Mouse (Mus musculus): ENCODE measurements around the gene Msh3.
"Not testable (repeated sequence)": the region's sequence is repeated elsewhere in the genome, so short reads cannot be mapped to it uniquely, and the experiment has no call there.

Msh3 gene

DNA sequence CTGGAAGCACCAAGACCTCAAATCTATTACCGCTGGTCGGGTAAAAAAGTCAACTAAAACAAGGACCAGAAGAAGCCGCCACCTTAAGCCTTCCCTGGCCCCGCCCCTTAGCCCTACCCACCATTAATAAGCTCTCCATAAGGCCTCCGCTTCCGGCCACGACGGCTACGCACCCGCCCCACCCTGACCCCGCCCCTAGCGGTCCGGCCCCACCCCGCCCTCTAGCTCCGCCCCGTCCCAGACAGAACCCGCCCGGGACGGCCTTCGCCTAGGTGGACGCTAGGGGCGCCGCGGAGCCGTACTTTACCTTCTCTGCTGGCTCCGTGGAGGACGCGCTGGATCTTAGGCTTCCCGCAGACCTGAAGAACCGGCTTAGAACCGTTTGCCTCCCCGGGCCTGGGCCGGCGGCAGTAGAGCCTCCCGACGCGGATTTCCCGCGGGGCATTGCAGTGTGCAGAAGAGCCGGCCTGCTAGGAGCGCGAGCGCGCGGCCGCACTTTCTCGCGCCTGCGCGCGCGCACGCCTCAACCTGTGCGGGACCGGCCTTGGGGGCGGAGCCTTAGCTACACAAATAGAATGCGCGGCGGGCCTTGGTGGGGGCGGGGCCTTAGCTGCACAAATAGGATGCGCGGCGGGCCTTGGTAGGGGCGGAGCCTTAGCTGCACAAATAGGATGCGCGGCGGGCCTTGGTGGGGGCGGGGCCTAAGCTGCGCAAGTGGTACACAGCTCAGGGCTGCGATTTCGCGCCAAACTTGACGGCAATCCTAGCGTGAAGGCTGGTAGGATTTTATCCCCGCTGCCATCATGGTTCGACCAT, at the start of gene Msh3, which contains the start of gene Dhfr:
TSS of gene Msh3 (minus strand) at position 548 of the 816 bp plus-strand sequence.
TSS of gene Dhfr (plus strand) at position 271 of the 816 bp plus-strand sequence.
- DNase-seq (ENCODE audit: low read depth, low spot score), result peak; percentile 95

DNA sequence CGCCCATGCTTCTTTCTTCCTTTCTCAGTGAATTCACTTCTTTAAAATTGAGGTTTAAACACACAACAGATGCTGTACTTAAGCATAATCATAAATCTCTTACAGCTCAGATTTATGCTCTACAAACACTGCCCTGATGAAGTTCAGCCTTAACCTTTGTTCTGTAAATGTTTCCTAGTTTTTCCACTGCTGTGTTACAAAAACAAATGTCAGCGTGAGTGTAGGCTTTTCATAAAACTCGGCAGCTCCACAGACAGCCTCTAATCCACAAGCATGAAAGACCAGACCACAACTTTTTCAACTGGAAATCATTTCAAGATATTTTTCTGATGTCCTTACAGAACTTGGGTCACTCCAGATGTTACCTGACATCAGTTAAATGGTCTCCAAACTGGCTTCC, 48.7 kb upstream of the Msh3 start:
- DNase-seq (ENCODE audit: low read depth, low spot score), result no peak

DNA sequence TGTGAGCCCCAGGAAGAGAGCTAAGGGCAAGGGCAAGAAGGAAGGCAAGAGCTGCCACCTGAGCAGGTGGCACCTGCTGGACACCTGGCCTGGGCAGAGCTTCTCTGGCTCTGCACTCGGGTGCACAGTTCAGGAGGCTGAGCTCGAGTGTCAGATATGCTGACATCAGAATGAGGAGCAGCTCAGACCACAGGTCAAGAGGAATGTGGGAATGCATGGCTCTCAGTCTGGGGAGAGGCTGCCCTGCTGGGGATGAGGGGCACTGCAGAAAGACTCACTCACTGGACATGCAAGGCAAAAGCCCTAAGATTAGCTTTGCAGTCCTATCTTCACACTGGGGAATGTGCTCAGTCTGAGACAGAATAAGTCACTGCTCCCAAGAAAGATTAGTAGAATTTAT, 47.3 kb upstream of the Msh3 start:
- no peak for DNase-seq (ENCODE audit: low read depth, low spot score)

DNA sequence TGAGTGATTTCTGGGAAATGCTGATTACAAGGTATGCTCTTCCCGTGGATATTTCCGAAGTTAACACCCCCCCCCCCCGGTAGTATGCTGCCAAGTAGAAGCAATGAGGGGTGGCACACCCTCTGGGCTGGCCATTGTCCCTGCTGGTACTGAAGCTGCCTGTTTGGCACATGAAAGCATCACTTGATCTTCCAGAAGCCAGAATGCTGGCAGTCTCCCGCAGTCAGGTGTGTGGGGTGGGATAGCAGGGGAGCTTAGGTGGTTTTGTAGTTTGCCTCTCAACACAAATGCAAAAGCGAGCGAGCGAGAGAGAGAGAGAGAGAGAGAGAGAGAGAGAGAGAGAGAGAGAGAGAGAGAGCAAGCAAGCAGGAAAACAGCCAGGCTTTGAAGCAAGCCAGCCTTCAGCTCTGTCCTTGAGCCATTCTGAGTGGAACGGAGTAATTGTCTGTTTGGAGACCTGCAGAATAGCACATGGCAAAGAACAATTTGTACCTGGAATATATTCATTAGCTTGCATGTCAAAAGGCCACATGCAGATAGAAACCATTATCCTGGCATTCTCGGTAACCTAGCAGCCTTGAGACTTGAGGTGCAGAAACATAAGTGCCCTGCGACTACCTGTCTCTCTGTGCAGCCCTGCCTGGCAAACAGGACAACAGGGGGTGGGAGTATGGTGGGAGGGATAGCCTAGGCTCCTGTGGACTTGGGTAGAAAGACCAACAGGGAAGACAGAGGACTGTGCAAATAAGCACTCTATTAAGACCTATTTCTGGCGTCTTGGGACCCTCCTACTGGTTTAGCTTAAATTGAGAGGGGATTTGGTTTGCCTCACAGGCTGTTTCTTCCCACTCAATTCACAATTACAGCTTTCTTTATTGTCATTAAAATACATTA, 43.9 kb upstream of the Msh3 start:
- no peak for DNase-seq (ENCODE audit: low read depth, low spot score)

DNA sequence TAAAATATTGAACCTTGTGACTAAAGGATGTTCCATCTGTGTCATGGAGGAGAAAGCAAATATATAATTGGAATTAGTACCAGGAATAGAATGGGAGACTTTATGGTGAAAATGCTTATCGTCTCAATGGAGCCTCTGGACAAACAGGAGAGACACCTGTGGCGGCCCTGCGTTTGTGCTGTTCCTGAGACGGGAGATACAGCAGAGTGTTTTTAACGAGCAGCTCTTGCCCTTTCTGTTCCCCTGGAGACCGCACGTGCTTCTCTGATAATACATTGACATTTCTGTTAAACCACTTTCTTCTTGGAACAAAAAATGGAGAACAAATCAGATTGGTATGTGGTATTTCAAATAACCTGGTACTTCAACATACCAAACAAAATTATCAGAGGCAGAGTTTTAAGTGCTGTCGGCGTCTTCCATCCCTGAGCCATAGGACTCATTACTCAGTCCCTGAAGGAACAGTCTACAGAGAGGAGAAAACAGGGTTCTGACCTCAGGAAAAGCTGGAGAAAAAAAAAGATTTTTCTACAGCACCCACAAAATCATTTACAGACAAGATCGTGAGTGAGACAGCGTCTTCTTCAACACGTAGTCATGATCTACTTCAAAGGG, 38.4 kb upstream of the Msh3 start:
- DNase-seq (ENCODE audit: low read depth, low spot score), result no peak

DNA sequence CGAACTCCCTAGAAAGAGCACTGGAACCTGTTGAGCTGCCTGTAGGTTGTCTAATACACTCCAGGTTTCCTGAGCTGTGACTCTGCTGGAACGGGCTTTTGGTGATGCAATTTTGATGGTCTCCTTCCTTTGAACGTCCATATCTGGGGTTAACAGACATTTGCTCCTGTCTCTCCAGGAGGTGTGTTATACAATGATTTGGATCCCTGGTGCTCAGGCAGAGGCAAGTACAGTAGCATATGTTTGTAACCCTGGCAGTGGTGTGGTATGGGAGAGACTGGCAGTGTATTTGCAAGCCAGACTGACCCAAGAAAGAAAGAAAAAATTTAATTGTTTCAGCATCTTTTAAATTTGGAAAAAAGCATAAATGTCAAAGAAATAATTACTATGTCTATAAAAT, 32.6 kb upstream of the Msh3 start:
- DNase-seq (ENCODE audit: low read depth, low spot score), result no peak

DNA sequence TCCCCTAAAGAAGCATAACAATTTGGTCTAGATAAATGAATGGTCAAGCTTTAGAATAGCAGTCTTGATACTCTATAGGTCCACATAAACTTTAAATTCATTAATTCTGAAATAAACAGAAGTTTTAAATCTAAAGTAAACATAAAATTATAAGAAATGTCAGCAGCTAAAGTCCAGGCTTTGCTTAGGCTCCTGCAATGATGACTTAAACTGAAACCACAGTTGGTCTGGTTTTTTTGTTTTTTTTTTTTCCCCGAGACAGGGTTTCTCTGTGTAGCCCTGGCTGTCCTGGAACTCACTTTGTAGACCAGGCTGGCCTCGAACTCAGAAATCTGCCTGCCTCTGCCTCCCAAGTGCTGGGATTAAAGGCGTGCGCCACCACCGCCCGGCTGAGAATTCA, 16.7 kb upstream of the Msh3 start:
- DNase-seq (ENCODE audit: low read depth, low spot score), result not testable (repeated sequence)

DNA sequence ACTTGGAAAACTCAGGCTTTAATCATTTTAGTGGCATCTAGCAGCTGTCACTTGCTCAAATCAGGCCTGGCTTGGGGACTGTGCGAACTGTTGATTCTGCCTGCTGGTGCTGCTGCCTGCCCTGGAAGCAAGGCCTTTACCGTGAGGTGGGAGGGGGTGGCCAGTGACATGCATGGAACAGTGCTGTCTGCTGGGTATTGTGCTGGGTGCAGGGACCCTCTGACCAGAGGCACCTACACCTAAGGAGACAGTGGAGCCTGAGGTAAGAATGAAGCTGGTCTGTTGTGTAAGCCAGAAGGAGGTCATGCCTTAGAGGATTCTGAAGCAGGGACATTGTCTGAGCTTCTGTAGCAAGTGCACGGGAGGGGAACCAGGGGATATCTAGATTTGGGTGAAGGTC, 16.0 kb upstream of the Msh3 start:
- DNase-seq (ENCODE audit: low read depth, low spot score), result no peak

DNA sequence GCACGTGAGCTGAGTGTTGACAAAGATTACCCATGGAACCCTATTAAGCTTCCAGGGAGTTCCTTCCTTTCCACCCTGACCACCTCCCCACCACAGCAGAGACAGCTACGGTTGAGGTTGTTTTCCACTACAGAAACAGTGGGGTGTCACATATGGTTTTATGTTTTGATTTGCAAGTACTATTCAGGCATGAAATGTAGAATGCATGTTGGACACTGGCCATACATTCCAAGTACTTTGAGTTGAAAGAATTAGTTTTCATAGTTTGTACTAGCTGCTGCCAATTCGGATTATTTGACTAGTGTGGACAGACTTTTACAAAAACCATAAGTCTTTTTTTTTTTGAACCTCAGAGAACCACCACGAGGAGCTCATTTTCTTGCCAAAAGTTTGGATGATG, 10.5 kb upstream of the Msh3 start:
- no peak for DNase-seq (ENCODE audit: low read depth, low spot score)

DNA sequence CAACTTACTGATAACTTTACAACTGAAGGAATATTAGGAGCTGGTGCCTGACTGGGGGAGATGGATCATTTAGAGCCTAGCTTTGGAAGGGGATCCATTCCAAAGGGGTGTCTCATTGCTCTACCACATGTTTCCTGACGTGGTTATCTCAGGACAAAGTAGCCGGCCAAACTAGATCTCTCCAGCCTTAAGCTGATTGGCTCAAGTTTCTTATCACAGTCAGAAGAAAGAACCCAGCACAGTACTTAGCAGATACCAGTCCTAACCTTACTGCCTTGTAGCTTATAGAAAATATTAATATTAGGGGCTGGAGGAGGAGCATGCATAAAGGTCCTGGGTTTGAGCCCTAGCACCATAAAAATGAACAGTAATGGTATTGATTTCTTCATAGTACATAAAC, 6.8 kb upstream of the Msh3 start:
- DNase-seq (ENCODE audit: low read depth, low spot score), result no peak

DNA sequence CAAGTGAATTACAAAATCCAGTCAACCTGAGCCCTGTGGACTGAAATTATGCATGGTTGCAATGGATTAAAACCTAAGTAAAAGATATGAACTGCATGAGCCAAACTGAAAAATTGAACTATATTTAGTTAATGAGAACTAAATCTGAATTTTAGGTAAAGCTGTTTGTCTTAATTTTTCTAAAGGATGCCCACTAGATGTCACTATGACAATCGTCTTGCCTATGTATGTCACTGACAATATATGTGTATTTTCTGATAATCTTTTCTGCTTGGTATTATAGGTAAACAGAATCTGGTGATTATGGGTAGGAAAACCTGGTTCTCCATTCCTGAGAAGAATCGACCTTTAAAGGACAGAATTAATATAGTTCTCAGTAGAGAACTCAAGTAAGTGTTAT, 2.8 kb upstream of the Msh3 start:
- DNase-seq (ENCODE audit: low read depth, low spot score), result no peak

DNA sequence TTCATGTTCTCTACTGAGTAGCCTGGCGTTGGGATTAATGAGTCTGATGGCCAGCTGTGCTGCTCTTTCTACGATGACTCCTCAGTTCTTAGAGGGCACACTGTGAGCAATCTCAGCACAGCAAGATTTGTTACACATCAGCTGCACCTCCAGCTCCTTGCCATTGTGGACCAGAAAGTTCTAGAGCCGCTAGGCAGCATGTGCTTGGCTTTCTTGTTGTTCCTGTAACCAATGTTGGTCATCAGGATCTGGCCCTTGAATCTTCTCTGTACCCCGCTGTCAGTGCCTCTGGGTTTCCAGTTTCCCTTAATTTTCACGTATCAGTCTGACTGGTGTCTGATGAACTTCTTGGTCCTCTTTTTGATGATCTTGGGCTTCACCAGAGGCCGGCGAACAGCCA, 1.6 kb upstream of the Msh3 start:
- DNase-seq (ENCODE audit: low read depth, low spot score), result no peak

DNA sequence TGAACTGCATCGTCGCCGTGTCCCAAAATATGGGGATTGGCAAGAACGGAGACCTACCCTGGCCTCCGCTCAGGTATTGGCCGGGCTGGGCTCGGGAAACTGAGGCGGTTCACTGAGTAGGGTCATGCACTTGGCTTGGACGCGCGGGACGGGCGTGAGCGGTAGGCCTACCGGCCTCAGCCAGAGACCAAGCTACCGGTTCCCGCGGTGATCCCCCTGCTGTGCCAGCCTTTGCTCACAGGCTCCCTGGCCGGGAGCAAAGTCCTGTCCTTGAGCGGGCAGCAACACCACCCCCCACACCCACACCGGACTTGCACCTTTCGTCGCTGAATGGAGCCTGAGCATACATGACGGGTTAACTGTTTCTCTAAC, 455 bp upstream of the Msh3 start:
- peak; percentile 14 for DNase-seq (ENCODE audit: low read depth, low spot score)

DNA sequence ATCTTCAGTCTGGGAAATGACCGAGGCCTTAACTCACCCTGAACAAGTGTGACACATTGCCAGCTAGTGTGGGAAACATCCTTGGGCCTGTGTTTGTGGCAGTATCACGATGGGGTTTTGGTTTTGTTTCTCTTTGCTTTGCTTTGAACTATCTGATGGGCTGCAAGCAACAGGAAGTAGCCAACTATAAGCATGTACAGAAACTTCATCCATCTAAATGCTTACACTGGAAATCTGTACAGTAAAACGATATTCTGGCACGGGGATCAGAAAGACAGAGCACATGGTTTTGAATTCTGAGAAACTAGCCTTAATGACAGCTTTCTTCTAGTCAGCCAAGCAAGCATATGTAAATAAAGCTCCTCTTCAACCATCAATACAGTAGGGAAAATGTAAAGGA, 847 bp downstream of the Msh3 start:
- DNase-seq (ENCODE audit: low read depth, low spot score), result no peak

DNA sequence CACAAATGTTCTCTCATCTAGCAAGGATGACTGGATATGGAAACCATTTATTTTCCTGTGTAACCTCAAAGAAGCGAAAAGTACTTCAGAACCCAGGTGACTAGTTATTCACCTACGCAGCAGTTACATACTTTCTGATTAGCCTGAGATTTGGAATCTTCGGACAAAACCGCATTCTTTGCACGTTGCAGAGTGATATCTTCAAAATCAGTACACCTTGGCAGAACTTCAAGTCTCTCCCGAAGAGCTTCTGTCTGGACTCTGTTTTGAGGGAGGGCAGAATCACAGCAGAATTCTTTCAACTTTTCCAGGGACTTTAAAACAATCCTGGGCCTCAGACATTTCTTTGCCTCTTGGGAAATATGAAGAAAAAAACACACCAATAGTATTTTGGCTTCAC, 3.7 kb downstream of the Msh3 start:
- DNase-seq (ENCODE audit: low read depth, low spot score), result no peak

DNA sequence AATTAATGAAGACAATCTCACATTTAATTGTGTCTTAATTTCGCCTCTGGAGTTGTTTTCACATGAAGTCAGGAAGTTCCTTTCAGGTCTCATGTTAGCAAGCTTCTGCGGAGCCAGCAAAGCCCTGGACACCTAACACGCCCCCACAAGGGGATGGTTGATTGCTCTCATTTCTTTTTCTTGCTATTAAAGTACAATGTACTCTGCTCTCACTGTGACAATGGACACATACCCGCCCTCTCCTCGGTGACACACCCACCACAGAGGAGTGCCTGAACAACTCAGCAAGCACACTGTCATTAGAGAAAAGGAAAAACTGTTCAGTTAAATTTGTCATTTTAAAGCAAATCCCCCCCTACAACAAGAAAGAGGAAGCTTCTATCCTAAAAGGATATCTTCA, 8.5 kb downstream of the Msh3 start:
- no peak for DNase-seq (ENCODE audit: low read depth, low spot score)

DNA sequence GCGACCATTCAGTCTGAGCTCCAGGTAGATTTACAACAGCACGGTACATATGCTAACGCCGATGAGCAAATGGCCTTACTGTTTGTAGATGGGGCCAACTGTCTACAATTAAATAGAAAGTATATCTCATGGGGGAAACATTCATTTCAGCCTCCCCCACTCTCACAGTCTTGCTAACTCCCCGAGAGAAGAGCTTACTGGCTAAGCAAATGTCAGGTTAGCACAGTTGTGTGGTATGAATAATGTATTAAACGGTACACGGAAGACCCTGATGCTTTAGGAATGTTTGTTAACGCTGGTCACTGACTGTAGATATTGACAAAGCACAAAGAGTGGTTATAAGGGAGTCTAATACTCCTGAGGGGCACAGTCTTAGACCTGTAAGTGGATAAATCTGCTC, 10.8 kb downstream of the Msh3 start:
- no peak for DNase-seq (ENCODE audit: low read depth, low spot score)

DNA sequence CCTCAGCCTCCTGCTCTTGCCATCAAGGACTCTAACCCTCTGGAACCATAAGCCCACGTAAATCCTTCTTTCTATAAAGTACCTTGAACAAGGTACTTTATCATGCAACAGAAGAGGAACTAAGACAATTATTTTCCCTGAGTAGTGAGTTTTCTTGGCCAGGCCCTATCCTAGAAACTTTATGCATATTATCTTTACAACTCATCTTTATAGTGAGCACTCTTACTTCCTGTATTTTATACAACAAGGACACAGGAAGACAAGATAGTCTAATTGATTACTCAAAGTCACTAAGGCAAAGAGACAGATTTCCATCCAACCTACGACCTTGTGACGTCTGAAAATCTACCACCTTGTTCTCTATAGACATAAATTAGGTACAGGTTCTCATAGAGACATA, 15.0 kb downstream of the Msh3 start:
- DNase-seq (ENCODE audit: low read depth, low spot score), result no peak

DNA sequence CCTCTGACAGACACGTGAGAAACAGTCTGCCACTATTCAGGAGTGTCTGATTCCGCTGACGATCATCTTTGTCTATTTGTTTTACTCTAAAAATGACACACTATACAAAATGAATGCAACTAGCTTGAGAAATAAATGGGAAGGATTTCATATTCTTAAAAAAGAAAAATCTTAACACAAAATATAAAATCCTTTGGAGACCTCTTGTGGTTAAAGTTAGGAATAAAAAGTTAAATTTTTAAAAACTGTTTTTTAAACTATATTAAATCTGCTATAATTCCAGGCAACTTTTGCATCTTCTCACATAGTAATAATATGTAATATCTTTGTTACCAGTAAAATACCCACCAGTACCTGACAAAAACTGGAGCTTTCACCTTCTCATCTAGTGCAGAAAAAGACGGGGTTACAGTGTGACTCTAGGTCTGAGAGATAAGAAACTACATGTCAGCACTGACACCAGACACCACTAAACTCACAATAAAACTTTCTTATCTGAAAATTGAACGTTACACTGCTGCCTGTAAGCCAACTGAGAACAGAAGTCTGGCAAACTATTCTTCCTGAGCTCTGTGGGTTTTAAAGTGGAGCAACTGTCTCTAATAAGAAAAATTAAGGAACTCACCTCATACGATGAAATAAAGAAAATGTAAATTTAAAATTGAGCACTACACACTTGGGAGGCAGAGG, 16.9 kb downstream of the Msh3 start:
- DNase-seq (ENCODE audit: low read depth, low spot score), result no peak

DNA sequence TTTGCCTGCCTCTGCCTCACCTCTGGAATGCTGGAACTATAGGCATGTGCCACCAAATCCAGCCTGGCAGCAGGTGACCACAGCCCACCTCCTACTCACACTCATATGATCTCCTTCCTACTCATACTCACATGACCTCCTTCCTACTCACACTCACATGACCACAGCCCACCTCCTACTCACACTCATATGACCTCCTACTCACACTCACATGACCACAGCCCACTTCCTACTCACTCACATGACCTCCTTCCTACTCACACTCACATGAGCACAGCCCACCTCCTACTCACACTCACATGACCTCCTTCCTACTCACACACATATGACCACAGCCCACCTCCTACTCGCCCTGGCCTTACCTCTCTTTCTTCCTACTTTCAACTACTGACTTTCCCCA, 17.9 kb downstream of the Msh3 start:
- DNase-seq (ENCODE audit: low read depth, low spot score), result no peak

DNA sequence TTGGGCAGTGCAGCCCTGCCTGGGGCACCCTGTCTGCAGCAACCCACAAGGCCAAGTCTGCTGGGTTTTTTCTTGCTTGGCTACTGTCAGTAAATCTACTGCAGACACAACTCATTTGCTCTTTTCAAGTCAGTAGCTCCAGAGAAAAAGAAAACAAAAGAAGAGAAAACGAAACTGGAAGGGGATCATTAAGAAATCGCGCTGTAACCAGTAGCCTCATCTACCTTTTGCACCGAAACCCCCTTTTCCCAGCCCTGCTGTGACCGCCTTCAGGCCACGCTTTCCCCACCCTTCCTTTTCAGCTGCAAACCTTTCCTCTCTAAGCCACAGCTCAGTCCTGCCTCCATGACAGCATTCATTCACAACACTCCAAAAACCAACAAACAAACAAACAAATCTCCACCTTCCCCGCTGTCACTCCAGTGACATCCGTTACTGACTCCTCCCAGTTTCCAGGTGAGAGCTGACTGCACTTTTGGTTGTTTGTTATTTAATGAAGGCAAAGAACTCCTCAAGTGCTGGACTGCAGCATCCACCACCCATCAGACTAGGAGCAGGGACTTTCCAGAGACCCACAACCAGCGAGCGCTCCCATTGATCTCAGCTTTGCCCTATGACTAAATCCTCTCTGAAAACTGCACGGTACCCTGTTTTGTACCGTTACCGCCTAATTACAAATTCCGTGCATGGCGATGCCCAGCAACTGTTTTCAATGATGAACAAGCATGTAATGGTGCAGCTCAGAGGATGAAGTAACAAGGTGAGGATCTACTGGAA, 22.5 kb downstream of the Msh3 start:
- no peak for DNase-seq (ENCODE audit: low read depth, low spot score)
